Mouse (Mus musculus) spleen, postnatal 4 days (tissue): ENCODE measurements at regions not wholly inside any gene's neighbourhood (a gene's known extent, or its start where the extent isn't known, plus 50 kb on each side); places are given as distances from the start of the nearest gene placed in this dataset.
A peak's percentile ranks its signal among the peaks of the same experiment; 100 is the strongest.
"Not testable (repeated sequence)": the region's sequence is repeated elsewhere in the genome, so short reads cannot be mapped to it uniquely, and the experiment has no call there.

Experiments
- DNase-seq, 2 experiments: peaks; one replicate each; pipeline ENCODE4 v3.0.0; 2022; ENCODE audit warnings: low spot score in 2 of 2

- no peak for DNase-seq
Measured at GRCm38 (mm10) chr13:3341416-3341815, 196.4 kb upstream of the Gdi2 start.

- DNase-seq: no peak
Measured at GRCm38 (mm10) chr13:3343611-3344010, 194.3 kb upstream of the Gdi2 start.

- DNase-seq: not testable (repeated sequence)
Measured at GRCm38 (mm10) chr13:3354912-3355311, 183.0 kb upstream of the Gdi2 start.

GRCm38 (mm10) chr13:3358079-3358608 is 179.7 kb upstream of the Gdi2 start:
- DNase-seq: no peak

GRCm38 (mm10) chr13:3358996-3359750 is 178.7 kb upstream of the Gdi2 start:
- DNase-seq: peak in 1 of 2 experiments; percentile 58

- not testable (repeated sequence) for DNase-seq
Measured at GRCm38 (mm10) chr13:3359751-3360260, 178.1 kb upstream of the Gdi2 start.

- DNase-seq: peak in 1 of 2 experiments; percentile 56
Measured at GRCm38 (mm10) chr13:3360503-3361490, 177.1 kb upstream of the Gdi2 start.

- DNase-seq: no peak
Measured at GRCm38 (mm10) chr13:3372701-3373100, 165.2 kb upstream of the Gdi2 start.

- not testable (repeated sequence) for DNase-seq
Measured at GRCm38 (mm10) chr13:3373522-3374220, 164.2 kb upstream of the Gdi2 start.

GRCm38 (mm10) chr13:3374796-3375195 is 163.1 kb upstream of the Gdi2 start:
- no peak for DNase-seq

GRCm38 (mm10) chr13:3377801-3378200 is 160.1 kb upstream of the Gdi2 start:
- DNase-seq: not testable (repeated sequence)

- DNase-seq: not testable (repeated sequence)
Measured at GRCm38 (mm10) chr13:3405783-3406182, 132.1 kb upstream of the Gdi2 start.

- DNase-seq: peak; percentile 80 to 88
Measured at GRCm38 (mm10) chr13:3406236-3407017, 131.4 kb upstream of the Gdi2 start.

GRCm38 (mm10) chr13:3410281-3410680 is 127.6 kb upstream of the Gdi2 start:
- not testable (repeated sequence) for DNase-seq

GRCm38 (mm10) chr13:3417026-3417425 is 120.8 kb upstream of the Gdi2 start:
- DNase-seq: no peak

GRCm38 (mm10) chr13:3455374-3455773 is 82.5 kb upstream of the Gdi2 start:
- not testable (repeated sequence) for DNase-seq

- no peak for DNase-seq
Measured at GRCm38 (mm10) chr13:3476884-3477283, 61.0 kb upstream of the Gdi2 start.

GRCm38 (mm10) chr13:3477997-3478728 is 59.7 kb upstream of the Gdi2 start:
- peak; percentile 24 to 69 for DNase-seq
